Mouse (Mus musculus) C2C12 (cell line): ENCODE data around the gene Unc79. TPM values are rescaled to one million over a fixed set of nuclear protein-coding genes. Genes with fewer than 3 reads are reported as not detected.

Source experiments
- H3K27me3 ChIP-seq: one replicate; pipeline ENCODE4 v1.6.1; 2011; ENCODE audit not compliant: control insufficient read depth, insufficient read depth, insufficient read length
- H3K36me3 ChIP-seq: one replicate; pipeline ENCODE4 v1.6.1; 2011; ENCODE audit not compliant: control insufficient read depth, insufficient read depth
- H3K4me3 ChIP-seq: one replicate; pipeline ENCODE4 v1.5.1; 2011; ENCODE audit warnings: mild to moderate bottlenecking, control low read depth; ENCODE audit not compliant: poor library complexity, insufficient read depth, severe bottlenecking
- H3K79me2 ChIP-seq: one replicate; pipeline ENCODE4 v1.6.1; 2011; ENCODE audit not compliant: control insufficient read depth, insufficient read depth
- H3K79me3 ChIP-seq: one replicate; pipeline ENCODE4 v1.6.1; 2011; ENCODE audit warnings: low read depth, control low read depth
- H3ac ChIP-seq: one replicate; pipeline ENCODE3; 2011; ENCODE audit warnings: low read depth; ENCODE audit not compliant: control insufficient read depth, insufficient read length
- CEBPB ChIP-seq: IDR thresholded peaks from one replicate; pipeline ENCODE4 v1.6.1; 2011; ENCODE audit warnings: low read depth, mild to moderate bottlenecking, control low read depth, moderate library complexity
- CTCF ChIP-seq: IDR thresholded peaks from one replicate; pipeline ENCODE4 v1.5.1; 2011; ENCODE audit not compliant: control insufficient read depth, insufficient read depth, insufficient read length
- FOSL1 ChIP-seq: IDR thresholded peaks from one replicate; pipeline ENCODE4 v1.8.0; 2011; ENCODE audit warnings: mild to moderate bottlenecking, low read length; ENCODE audit not compliant: poor library complexity, insufficient read depth, severe bottlenecking
- MAX ChIP-seq: IDR thresholded peaks from one replicate; pipeline ENCODE4 v1.6.1; 2011; ENCODE audit warnings: mild to moderate bottlenecking, control low read depth
- MYOD1 ChIP-seq: IDR thresholded peaks from one replicate; pipeline ENCODE4 v1.6.1; 2011; ENCODE audit warnings: low read depth; ENCODE audit not compliant: control insufficient read depth, insufficient read length
- MYOG ChIP-seq: IDR thresholded peaks from one replicate; pipeline ENCODE4 v1.6.1; 2011; ENCODE audit not compliant: control insufficient read depth, insufficient read length; ENCODE audit errors: extremely low read depth
- USF1 ChIP-seq: IDR thresholded peaks from one replicate; pipeline ENCODE4 v1.6.1; 2011; ENCODE audit warnings: low read depth, mild to moderate bottlenecking, control low read depth, moderate library complexity
- polyA plus RNA-seq: library from polyadenylated mRNA; unstranded; fragments of >200 nt; fragmentation: generic; extraction: Trizol; gene quantifications from one replicate; pipeline ENCODE4 v1.2.1, GENCODE M21; 2012; ENCODE audit warnings: missing spikeins

Unc79 gene
- polyA plus RNA-seq, 1 experiment = not detected

GRCm38 (mm10) chr12:103192996-103193395, 244.3 kb downstream of the Unc79 start:
- H3K4me3 ChIP-seq = no peak overlapping the region
- H3ac ChIP-seq = no peak overlapping the region
- TF ChIP-seq MYOG (no peak), MAX (no peak), FOSL1 (no peak), USF1 (no peak), CEBPB (no peak), CTCF (no peak), MYOD1 (no peak)
- H3K79me2 ChIP-seq = no peaks in the 10 kb centered on the region
- no peaks in the 10 kb centered on the region for H3K79me3 ChIP-seq
- peaks cover 5% of the 10 kb centered on the region for H3K27me3 ChIP-seq
- H3K36me3 ChIP-seq = no peaks in the 10 kb centered on the region

- Histone ChIP-seq H3K79me3 (no peaks in the 10 kb centered on the region), H3ac (no peak overlapping the region), H3K36me3 (no peaks in the 10 kb centered on the region), H3K4me3 (no peak overlapping the region), H3K27me3 (no peaks in the 10 kb centered on the region), H3K79me2 (no peaks in the 10 kb centered on the region)
- TF ChIP-seq USF1 (no peak), MYOG (no peak), CEBPB (no peak), CTCF (no peak)
Measured at GRCm38 (mm10) chr12:103202592-103203544, 254.2 kb downstream of the Unc79 start.

- H3ac ChIP-seq = no peak overlapping the region
- no peaks in the 10 kb centered on the region for H3K36me3 ChIP-seq
- no peaks in the 10 kb centered on the region for H3K79me3 ChIP-seq
- H3K4me3 ChIP-seq = no peak overlapping the region
- H3K79me2 ChIP-seq = no peaks in the 10 kb centered on the region
- TF ChIP-seq FOSL1 = no peak
- no peak for TF ChIP-seq USF1
- TF ChIP-seq MYOD1 = no peak
- TF ChIP-seq MAX = no peak
- no peak for TF ChIP-seq MYOG
- no peak for TF ChIP-seq CEBPB
- TF ChIP-seq CTCF = no peak
- H3K27me3 ChIP-seq = no peaks in the 10 kb centered on the region
Measured at GRCm38 (mm10) chr12:103205561-103205960, 256.9 kb downstream of the Unc79 start.

GRCm38 (mm10) chr12:103209581-103209980, 260.9 kb downstream of the Unc79 start:
- Histone ChIP-seq H3K79me2 (no peaks in the 10 kb centered on the region), H3K79me3 (no peaks in the 10 kb centered on the region), H3ac (no peak overlapping the region), H3K4me3 (no peak overlapping the region), H3K36me3 (no peaks in the 10 kb centered on the region), H3K27me3 (no peaks in the 10 kb centered on the region)
- TF ChIP-seq MYOD1 (no peak), FOSL1 (no peak), MAX (no peak), CTCF (no peak), MYOG (no peak), CEBPB (no peak), USF1 (no peak)

- H3K36me3 ChIP-seq = no peaks in the 10 kb centered on the region
- TF ChIP-seq MAX = no peak
- TF ChIP-seq CTCF = no peak
- no peak for TF ChIP-seq MYOD1
- no peak for TF ChIP-seq USF1
- no peak for TF ChIP-seq MYOG
- no peak for TF ChIP-seq CEBPB
- no peak for TF ChIP-seq FOSL1
- H3ac ChIP-seq = no peak overlapping the region
- no peaks in the 10 kb centered on the region for H3K27me3 ChIP-seq
- no peaks in the 10 kb centered on the region for H3K79me2 ChIP-seq
- H3K4me3 ChIP-seq = no peak overlapping the region
- no peaks in the 10 kb centered on the region for H3K79me3 ChIP-seq
Measured at GRCm38 (mm10) chr12:103211078-103211477, 262.4 kb downstream of the Unc79 start.

- H3K36me3 ChIP-seq = no peaks in the 10 kb centered on the region
- no peaks in the 10 kb centered on the region for H3K79me2 ChIP-seq
- TF ChIP-seq FOSL1 = no peak
- no peak for TF ChIP-seq MYOD1
- TF ChIP-seq USF1 = no peak
- no peak for TF ChIP-seq MYOG
- no peak for TF ChIP-seq CTCF
- no peak for TF ChIP-seq CEBPB
- no peak for TF ChIP-seq MAX
- H3K4me3 ChIP-seq = no peak overlapping the region
- H3ac ChIP-seq = no peak overlapping the region
- no peaks in the 10 kb centered on the region for H3K27me3 ChIP-seq
- H3K79me3 ChIP-seq = no peaks in the 10 kb centered on the region
Measured at GRCm38 (mm10) chr12:103213591-103213990, 264.9 kb downstream of the Unc79 start.
